ENCODE assay signal across 8 mouse cellular contexts in the genomic region with DNA sequence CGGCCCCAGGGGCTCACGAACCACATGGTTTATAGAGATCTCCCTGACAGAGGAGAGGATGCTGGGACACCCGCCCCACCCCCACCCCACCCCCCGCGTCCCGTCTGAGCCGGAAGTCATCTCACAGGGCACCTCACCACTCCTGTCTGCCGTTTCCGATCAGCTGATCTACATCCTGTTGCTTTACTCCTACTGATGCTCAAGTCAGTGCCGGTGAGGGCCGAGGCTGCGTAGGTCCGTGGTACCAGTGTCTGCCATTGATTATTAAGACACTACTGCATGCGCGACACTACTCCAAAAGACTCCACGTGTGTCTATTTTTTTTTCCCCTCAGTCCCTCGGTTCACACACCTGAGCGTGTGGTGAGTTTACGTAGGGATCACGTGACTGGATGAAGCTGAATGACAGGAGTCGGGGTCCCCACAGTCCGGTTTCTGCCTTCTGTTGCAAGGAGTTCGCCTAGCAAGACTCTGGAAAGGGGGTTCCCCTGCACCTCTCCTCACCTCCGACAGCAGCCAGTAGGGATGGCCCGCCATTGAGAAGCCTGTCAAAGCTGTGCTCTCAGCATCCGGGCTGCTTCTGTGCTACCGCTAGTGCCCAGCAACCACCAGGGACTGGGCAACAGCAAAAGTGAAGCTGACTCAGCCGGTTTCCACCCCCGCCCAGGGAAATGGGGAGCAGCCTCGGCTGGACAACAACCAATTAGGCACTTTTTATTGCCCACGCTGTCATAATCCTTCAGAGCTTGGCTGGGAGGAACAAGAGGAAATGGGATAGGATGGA. TPM values are rescaled to one million over a fixed set of nuclear protein-coding genes. Genes with fewer than 3 reads are reported as not detected.
DNase-seq lines count a peak whose midpoint lies in the region; ATAC-seq and TF ChIP-seq lines count a peak whose summit lies in the region.

No protein-coding gene starts in this region.

- no peak overlapping the region for H3K27ac ChIP-seq in heart, postnatal 0 days (ENCODE audit: low read depth)
- no peak overlapping the region for H3K27ac ChIP-seq in forebrain, embryonic 12.5 days
- no peak overlapping the region for H3K27ac ChIP-seq in limb, embryonic 13.5 days
- no peak overlapping the region for H3K27ac ChIP-seq in neural tube, embryonic 14.5 days (ENCODE audit: low read depth, low read length)

- no peak for TF ChIP-seq EP300 in heart, postnatal 0 days (IDR thresholded peaks at IDR 0.05; ENCODE audit: low read depth)

- peak overlapping the region; percentile 11 for H3K4me3 ChIP-seq in heart, postnatal 0 days (ENCODE audit: low read depth, low read length)
- peak overlapping the region; percentile 72 for H3K4me3 ChIP-seq in E14TG2a.4 (replicated peaks; ENCODE audit: low read length)
- H3K4me3 ChIP-seq in forebrain, embryonic 12.5 days (replicated peaks), result peak overlapping the region; percentile 21
- H3K4me3 ChIP-seq in limb, embryonic 13.5 days, result peak overlapping the region; percentile 33
- peak overlapping the region; percentile 29 for H3K4me3 ChIP-seq in neural tube, embryonic 14.5 days (ENCODE audit: low read depth, low read length)

- H3K36me3 ChIP-seq in heart, postnatal 0 days (replicated peaks; ENCODE audit: control insufficient read depth, insufficient read depth, low read length), result no peaks in the 10 kb centered on the region
- no peaks in the 10 kb centered on the region for H3K36me3 ChIP-seq in E14TG2a.4 (ENCODE audit: insufficient read depth, low read length)
- H3K36me3 ChIP-seq in forebrain, embryonic 12.5 days (replicated peaks), result no peaks in the 10 kb centered on the region
- no peaks in the 10 kb centered on the region for H3K36me3 ChIP-seq in limb, embryonic 13.5 days
- H3K36me3 ChIP-seq in neural tube, embryonic 14.5 days (ENCODE audit: control insufficient read depth, insufficient read depth, low read length), result no peaks in the 10 kb centered on the region

- H3K4me2 ChIP-seq in heart, postnatal 0 days (ENCODE audit: low read depth, low read length), result peak overlapping the region; percentile 41
- peak overlapping the region; percentile 52 for H3K4me2 ChIP-seq in forebrain, embryonic 12.5 days
- peak overlapping the region; percentile 66 for H3K4me2 ChIP-seq in limb, embryonic 13.5 days (replicated peaks)
- peak overlapping the region; percentile 61 for H3K4me2 ChIP-seq in neural tube, embryonic 14.5 days (ENCODE audit: low read depth, low read length)

- H3K4me1 ChIP-seq in heart, postnatal 0 days (ENCODE audit: control insufficient read depth, insufficient read depth), result no peaks in the 10 kb centered on the region; the same call in 1 of the 2 replicates
- peaks cover 53% of the 10 kb centered on the region for H3K4me1 ChIP-seq in E14TG2a.4 (replicated peaks; ENCODE audit: low read depth, low read length)
- H3K4me1 ChIP-seq in forebrain, embryonic 12.5 days, result peaks cover 12% of the 10 kb centered on the region
- peaks cover 45% of the 10 kb centered on the region for H3K4me1 ChIP-seq in limb, embryonic 13.5 days
- H3K4me1 ChIP-seq in neural tube, embryonic 14.5 days (ENCODE audit: control insufficient read depth, insufficient read depth, low read length), result 0 out of 2 replicates have a peak, but pooled peaks cover 5% of the 10 kb centered on the region

- WGBS in heart, postnatal 0 days, result 4% methylated on average over 31 of the region's 31 CpGs
- WGBS in forebrain, embryonic 12.5 days, result 5% methylated on average over 31 of the region's 31 CpGs
- WGBS in limb, embryonic 13.5 days, result 4% methylated on average over 30 of the region's 31 CpGs
- whole genome bisulfite sequencing in neural tube, embryonic 14.5 days, result 4% methylated on average over 31 of the region's 31 CpGs

- ATAC-seq in heart, postnatal 0 days (ENCODE audit: insufficient read depth, low read depth), result no peak
- 0 out of 2 replicates have a peak, but pooled peaks have one; percentile 14 for ATAC-seq in forebrain, embryonic 12.5 days (ENCODE audit: low FRiP score)
- ATAC-seq in limb, embryonic 13.5 days (ENCODE audit: low FRiP score, low read depth), result no peak
- peak; percentile 80 for ATAC-seq in neural tube, embryonic 14.5 days (ENCODE audit: low read depth)

- peaks cover 59% of the 10 kb centered on the region for H3K27me3 ChIP-seq in heart, postnatal 0 days (ENCODE audit: control insufficient read depth, insufficient read depth, low read length)
- peaks cover 35% of the 10 kb centered on the region for H3K27me3 ChIP-seq in E14TG2a.4 (ENCODE audit: insufficient read depth, low read length)
- H3K27me3 ChIP-seq in forebrain, embryonic 12.5 days, result peaks cover 83% of the 10 kb centered on the region
- peaks cover 40% of the 10 kb centered on the region for H3K27me3 ChIP-seq in limb, embryonic 13.5 days
- no peaks in the 10 kb centered on the region for H3K27me3 ChIP-seq in neural tube, embryonic 14.5 days (ENCODE audit: control insufficient read depth, insufficient read depth, low read length)

- H3K9ac ChIP-seq in heart, postnatal 0 days (replicated peaks; ENCODE audit: low read depth, low read length), result no peak overlapping the region
- peak overlapping the region; percentile 2; the same call in 1 of the 2 replicates for H3K9ac ChIP-seq in forebrain, embryonic 12.5 days
- H3K9ac ChIP-seq in limb, embryonic 13.5 days, result 0 out of 2 replicates have a peak overlapping the region, but pooled peaks have one; percentile 35
- H3K9ac ChIP-seq in neural tube, embryonic 14.5 days (replicated peaks; ENCODE audit: low read depth, low read length), result peak overlapping the region; percentile 22

- H3K9me3 ChIP-seq in heart, postnatal 0 days (replicated peaks; ENCODE audit: control insufficient read depth, low read length), result no peaks in the 10 kb centered on the region
- no peaks in the 10 kb centered on the region for H3K9me3 ChIP-seq in E14TG2a.4 (ENCODE audit: low read length)
- no peaks in the 10 kb centered on the region for H3K9me3 ChIP-seq in forebrain, embryonic 12.5 days
- H3K9me3 ChIP-seq in limb, embryonic 13.5 days, result no peaks in the 10 kb centered on the region
- H3K9me3 ChIP-seq in neural tube, embryonic 14.5 days (ENCODE audit: control insufficient read depth, low read length), result no peaks in the 10 kb centered on the region

- no peak for TF ChIP-seq CTCF in heart, postnatal 0 days (IDR thresholded peaks at IDR 0.05; ENCODE audit: low read depth)
- TF ChIP-seq CTCF in E14TG2a.4 (conservative IDR thresholded peaks at IDR 0.05; ENCODE audit: low read length), result no peak

- DNase-seq in heart, postnatal 0 days (ENCODE audit: low spot score), result no peak
- DNase-seq in heart, adult 18-20 months, result no peak
- DNase-seq in layer of hippocampus, adult 18-20 months (ENCODE audit: low spot score in 2 of 2), result no peak
- no peak for DNase-seq in layer of hippocampus, adult 11-12 months (ENCODE audit: low spot score)

RNA-seq across cellular contexts. Expression of gene Sp2, which starts 5.3 kb away (rescaled TPM):
- total RNA-seq in heart, postnatal 0 days (2014; rRNA removed; ENCODE audit: low replicate concordance), result 6.2 and 6.8 TPM in 2 replicates
- polyA plus RNA-seq in heart, postnatal 0 days (2015; fragmentation: Nextera tagmentation; extraction: Ambion mirVana), result 8.9 and 9.0 TPM in 2 replicates
- 10 to 100 TPM in 1 of 2 experiments, 1 to 10 TPM in 1; 7.4 to 10.3 TPM for total RNA-seq in heart, adult 18-20 months (2021)
- polyA plus RNA-seq in forebrain, embryonic 12.5 days (2016; fragmentation: Nextera tagmentation; extraction: Ambion mirVana), result 23.1 and 27.2 TPM in 2 replicates
- 16.9 and 18.7 TPM in 2 replicates for polyA plus RNA-seq in limb, embryonic 13.5 days (2015; fragmentation: Nextera tagmentation; extraction: Ambion mirVana)
- polyA plus RNA-seq in neural tube, embryonic 14.5 days (2014; fragmentation: Nextera tagmentation; extraction: Ambion mirVana), result 14.7 and 17.8 TPM in 2 replicates
- 10 to 100 TPM; 13.0 to 13.4 TPM for total RNA-seq in layer of hippocampus, adult 18-20 months (2021)

RNA-seq across cellular contexts. Expression of gene Sp6, which starts 25.1 kb away (rescaled TPM):
- 0.04 and 0.19 TPM in 2 replicates for total RNA-seq in heart, postnatal 0 days (2014; rRNA removed; ENCODE audit: low replicate concordance)
- 0.08 TPM in 1 of 2 replicates, not detected in the other for polyA plus RNA-seq in heart, postnatal 0 days (2015; fragmentation: Nextera tagmentation; extraction: Ambion mirVana)
- total RNA-seq in heart, adult 18-20 months (2021), result under 1 TPM in 1 of 2 experiments, not detected in 1; 0.21 TPM
- polyA plus RNA-seq in forebrain, embryonic 12.5 days (2016; fragmentation: Nextera tagmentation; extraction: Ambion mirVana), result 0.26 and 0.51 TPM in 2 replicates
- polyA plus RNA-seq in limb, embryonic 13.5 days (2015; fragmentation: Nextera tagmentation; extraction: Ambion mirVana), result 3.6 and 4.3 TPM in 2 replicates
- 0.09 TPM in 1 of 2 replicates, not detected in the other for polyA plus RNA-seq in neural tube, embryonic 14.5 days (2014; fragmentation: Nextera tagmentation; extraction: Ambion mirVana)
- 1 to 10 TPM in 1 of 2 experiments, under 1 TPM in 1; 0.79 to 1.1 TPM for total RNA-seq in layer of hippocampus, adult 18-20 months (2021)

RNA-seq across cellular contexts. Expression of gene Scrn2, which starts 41.7 kb away (rescaled TPM):
- 29.3 and 31.7 TPM in 2 replicates for total RNA-seq in heart, postnatal 0 days (2014; rRNA removed; ENCODE audit: low replicate concordance)
- 16.6 and 19.0 TPM in 2 replicates for polyA plus RNA-seq in heart, postnatal 0 days (2015; fragmentation: Nextera tagmentation; extraction: Ambion mirVana)
- 10 to 100 TPM; 15.4 TPM for total RNA-seq in heart, adult 18-20 months (2021)
- 26.0 and 28.0 TPM in 2 replicates for polyA plus RNA-seq in forebrain, embryonic 12.5 days (2016; fragmentation: Nextera tagmentation; extraction: Ambion mirVana)
- 27.2 and 27.7 TPM in 2 replicates for polyA plus RNA-seq in limb, embryonic 13.5 days (2015; fragmentation: Nextera tagmentation; extraction: Ambion mirVana)
- 8.6 and 10.9 TPM in 2 replicates for polyA plus RNA-seq in neural tube, embryonic 14.5 days (2014; fragmentation: Nextera tagmentation; extraction: Ambion mirVana)
- total RNA-seq in layer of hippocampus, adult 18-20 months (2021), result 1 to 10 TPM; 4.0 to 4.9 TPM

RNA-seq across cellular contexts. Expression of gene Pnpo, which starts 44.3 kb away (rescaled TPM):
- total RNA-seq in heart, postnatal 0 days (2014; rRNA removed; ENCODE audit: low replicate concordance), result 20.9 and 27.3 TPM in 2 replicates
- polyA plus RNA-seq in heart, postnatal 0 days (2015; fragmentation: Nextera tagmentation; extraction: Ambion mirVana), result 25.0 and 28.1 TPM in 2 replicates
- total RNA-seq in heart, adult 18-20 months (2021), result 10 to 100 TPM; 16.7 to 17.4 TPM
- polyA plus RNA-seq in forebrain, embryonic 12.5 days (2016; fragmentation: Nextera tagmentation; extraction: Ambion mirVana), result 17.2 and 17.4 TPM in 2 replicates
- 21.2 and 25.0 TPM in 2 replicates for polyA plus RNA-seq in limb, embryonic 13.5 days (2015; fragmentation: Nextera tagmentation; extraction: Ambion mirVana)
- polyA plus RNA-seq in neural tube, embryonic 14.5 days (2014; fragmentation: Nextera tagmentation; extraction: Ambion mirVana), result 21.7 and 23.4 TPM in 2 replicates
- total RNA-seq in layer of hippocampus, adult 18-20 months (2021), result 10 to 100 TPM; 34.2 to 35.0 TPM

RNA-seq across cellular contexts. Expression of gene Lrrc46, which starts 53.1 kb away (rescaled TPM):
- total RNA-seq in heart, postnatal 0 days (2014; rRNA removed; ENCODE audit: low replicate concordance), result 0.80 TPM in 1 of 2 replicates, not detected in the other
- polyA plus RNA-seq in heart, postnatal 0 days (2015; fragmentation: Nextera tagmentation; extraction: Ambion mirVana), result 0.53 and 0.65 TPM in 2 replicates
- under 1 TPM; 0.25 to 0.36 TPM for total RNA-seq in heart, adult 18-20 months (2021)
- 2.3 and 3.2 TPM in 2 replicates for polyA plus RNA-seq in forebrain, embryonic 12.5 days (2016; fragmentation: Nextera tagmentation; extraction: Ambion mirVana)
- 0.92 and 0.98 TPM in 2 replicates for polyA plus RNA-seq in limb, embryonic 13.5 days (2015; fragmentation: Nextera tagmentation; extraction: Ambion mirVana)
- polyA plus RNA-seq in neural tube, embryonic 14.5 days (2014; fragmentation: Nextera tagmentation; extraction: Ambion mirVana), result 2.2 and 2.4 TPM in 2 replicates
- under 1 TPM; 0.74 to 0.94 TPM for total RNA-seq in layer of hippocampus, adult 18-20 months (2021)

Comparison
In these comparisons a context has a peak if more than half of its experiments do, and no peak if none do; other contexts are left out.
1. ATAC-seq: peak in forebrain, embryonic 12.5 days (single experiment) and neural tube, embryonic 14.5 days (single experiment); none in heart, postnatal 0 days (single experiment) and limb, embryonic 13.5 days (single experiment).
2. H3K4me3 ChIP-seq: peak in every context shown above with its lines; median percentile 72 in E14TG2a.4; 33 in limb, embryonic 13.5 days; 29 in neural tube, embryonic 14.5 days; 21 in forebrain, embryonic 12.5 days; 11 in heart, postnatal 0 days.
3. Peak in every context shown above with its lines, with median percentiles within 50 percentile points of each other: H3K4me2 ChIP-seq.